Mouse (Mus musculus) heart, embryonic 10.5 days (tissue): ENCODE results near the gene Slc22a26. TPM values are rescaled to one million over a fixed set of nuclear protein-coding genes. Genes with fewer than 3 reads are reported as not detected.
"Not testable (repeated sequence)": the region's sequence is repeated elsewhere in the genome, so short reads cannot be mapped to it uniquely, and the experiment has no call there.

Experiments used
- DNase-seq: peaks from one replicate; pipeline ENCODE4 v3.0.0-alpha.2; 2017; ENCODE audit warnings: low spot score
- H3K27ac ChIP-seq: fragments of 300-500 bp; sonication (generic); 2 replicates; pipeline ENCODE4 v1.5.1; 2016; ENCODE audit warnings: mild to moderate bottlenecking
- H3K27me3 ChIP-seq: fragments of 300-500 bp; sonication (generic); 2 replicates; pipeline ENCODE4 v1.6.1; 2016; ENCODE audit warnings: mild to moderate bottlenecking; ENCODE audit not compliant: poor library complexity, insufficient read depth, severe bottlenecking
- H3K36me3 ChIP-seq: fragments of 300-500 bp; sonication (generic); 2 replicates; pipeline ENCODE4 v1.6.1; 2016; ENCODE audit warnings: mild to moderate bottlenecking, moderate library complexity
- H3K4me1 ChIP-seq: fragments of 300-500 bp; sonication (generic); 2 replicates; pipeline ENCODE4 v1.6.1; 2016; ENCODE audit warnings: mild to moderate bottlenecking
- H3K4me3 ChIP-seq: fragments of 300-500 bp; sonication (generic); 2 replicates; pipeline ENCODE4 v1.5.1; 2016; ENCODE audit warnings: mild to moderate bottlenecking, moderate library complexity
- H3K9me3 ChIP-seq: fragments of 300-500 bp; sonication (generic); 2 replicates; pipeline ENCODE4 v1.6.1; 2016; ENCODE audit warnings: mild to moderate bottlenecking, moderate library complexity
- WGBS: fragments of 180-500 bp; shearing (Covaris S2); methylation state at CpG from one replicate; pipeline ENCODE4 v1.1.7; 2016; 5-methylcytosine and 5-hydroxymethylcytosine counted together
- polyA plus RNA-seq: library from polyadenylated mRNA; unstranded; fragments of >200 nt; fragmentation: Nextera tagmentation; extraction: Ambion mirVana; gene quantifications from 2 replicates; pipeline ENCODE4 v1.2.1, GENCODE M21; 2016

Slc22a26 gene
- not detected in 2 replicates for polyA plus RNA-seq

DNA sequence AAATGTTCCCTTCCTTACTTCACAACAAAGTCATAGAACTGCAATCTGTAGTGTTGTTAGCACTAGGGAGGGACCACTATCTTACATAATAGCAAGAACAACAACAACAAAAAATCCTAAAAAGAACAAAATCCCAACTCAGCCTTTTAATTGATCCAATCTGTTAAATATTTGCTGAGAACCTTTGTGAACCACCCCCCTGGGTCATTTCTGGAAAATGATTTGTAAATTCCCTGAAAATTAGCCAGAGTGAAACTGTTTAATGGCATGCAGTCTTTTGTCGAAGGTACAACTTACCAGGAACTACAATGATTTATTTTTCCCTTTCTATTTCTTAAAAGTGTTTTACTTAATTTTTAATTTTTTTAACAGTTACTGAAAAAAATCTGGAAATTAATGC is at the start of gene Slc22a26:
TSS of gene Slc22a26 (minus strand) at position 97 of the 400 bp plus-strand sequence.
- Histone ChIP-seq H3K27me3 (no peaks in the 10 kb centered on the region), H3K36me3 (no peaks in the 10 kb centered on the region), H3K4me1 (no peaks in the 10 kb centered on the region), H3K27ac (no peak within 1 kb of the TSS), H3K4me3 (no peak within 1 kb of the TSS), H3K9me3 (0 out of 2 replicates have a peak, but pooled peaks cover 2% of the 10 kb centered on the region)
- no peak for DNase-seq
- 73% methylated on average over 1 of the region's 1 CpGs for WGBS

DNA sequence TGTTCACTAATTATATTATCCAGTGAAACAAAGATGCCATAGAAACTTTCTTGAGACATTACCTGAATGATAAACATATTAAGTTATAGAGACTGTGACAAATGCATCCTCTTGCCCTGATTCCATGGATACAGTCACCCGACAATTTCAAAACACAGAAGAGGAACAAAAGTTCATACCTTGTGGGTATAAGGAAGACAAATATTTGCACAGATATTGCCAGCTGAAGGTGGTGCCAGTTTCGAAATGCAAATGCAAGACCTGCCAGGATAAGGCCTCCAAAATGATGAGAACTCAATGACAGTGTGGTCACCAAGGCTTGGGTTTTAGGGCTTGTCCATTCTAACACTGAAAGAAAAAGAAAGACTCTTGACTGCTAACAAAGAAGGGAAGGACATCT is 27.4 kb upstream of the Slc22a26 start:
- no peak for DNase-seq

DNA sequence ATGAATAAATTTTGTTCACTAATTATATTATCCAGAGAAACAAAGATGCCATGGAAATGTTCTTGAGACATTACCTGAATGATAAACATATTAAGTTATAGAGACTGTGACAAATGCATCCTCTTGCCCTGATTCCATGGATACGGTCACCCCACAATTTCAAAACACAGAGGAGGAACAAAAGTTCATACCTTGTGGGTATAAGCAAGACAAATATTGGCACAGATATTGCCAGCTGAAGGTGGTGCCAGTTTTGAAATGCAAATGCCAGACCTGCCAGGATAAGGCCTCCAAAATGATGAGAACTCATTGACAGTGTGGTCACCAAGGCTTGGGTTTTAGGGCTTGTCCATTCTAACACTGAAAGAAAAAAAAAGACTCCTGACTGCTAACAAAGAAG is 11.9 kb downstream of the Slc22a26 start:
- Histone ChIP-seq H3K4me1 (no peaks in the 10 kb centered on the region), H3K4me3 (no peak overlapping the region), H3K27ac (no peak overlapping the region), H3K36me3 (no peaks in the 10 kb centered on the region), H3K9me3 (no peaks in the 10 kb centered on the region), H3K27me3 (no peaks in the 10 kb centered on the region)
- DNase-seq, result no peak
- WGBS, result 83% methylated on average over 1 of the region's 1 CpGs

More for the DNA sequence above, 27.4 kb upstream of the Slc22a26 start:
- Histone ChIP-seq H3K27ac (no peak overlapping the region), H3K4me3 (no peak overlapping the region), H3K4me1 (no peaks in the 10 kb centered on the region), H3K36me3 (no peaks in the 10 kb centered on the region), H3K27me3 (no peaks in the 10 kb centered on the region), H3K9me3 (no peaks in the 10 kb centered on the region)
- 56% methylated on average over 2 of the region's 2 CpGs for WGBS

DNA sequence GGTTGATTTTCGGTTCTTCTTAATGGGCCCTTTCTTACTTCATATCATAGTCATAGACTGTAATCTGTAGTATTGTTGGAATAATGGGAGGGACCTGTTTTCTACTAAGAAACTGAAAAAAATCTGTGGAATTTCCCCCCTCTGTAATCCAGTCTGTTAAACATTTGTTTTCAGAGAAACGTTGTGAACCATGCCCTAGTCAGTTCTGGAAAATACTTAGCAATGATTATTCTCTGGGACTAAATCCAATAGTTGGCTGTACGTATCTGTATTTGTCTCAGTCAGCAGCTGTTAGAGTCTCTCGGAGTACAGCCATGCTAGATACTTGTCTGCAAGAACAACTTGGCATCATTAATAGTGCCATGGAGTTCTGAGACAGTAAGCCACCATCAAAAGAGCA is 27.2 kb downstream of the Slc22a26 start:
- H3K4me3 ChIP-seq, result no peak overlapping the region
- H3K27ac ChIP-seq, result no peak overlapping the region
- no peaks in the 10 kb centered on the region for H3K36me3 ChIP-seq
- 71% methylated on average over 4 of the region's 4 CpGs for WGBS
- H3K27me3 ChIP-seq, result no peaks in the 10 kb centered on the region
- DNase-seq, result no peak
- no peaks in the 10 kb centered on the region for H3K9me3 ChIP-seq
- no peaks in the 10 kb centered on the region for H3K4me1 ChIP-seq

DNA sequence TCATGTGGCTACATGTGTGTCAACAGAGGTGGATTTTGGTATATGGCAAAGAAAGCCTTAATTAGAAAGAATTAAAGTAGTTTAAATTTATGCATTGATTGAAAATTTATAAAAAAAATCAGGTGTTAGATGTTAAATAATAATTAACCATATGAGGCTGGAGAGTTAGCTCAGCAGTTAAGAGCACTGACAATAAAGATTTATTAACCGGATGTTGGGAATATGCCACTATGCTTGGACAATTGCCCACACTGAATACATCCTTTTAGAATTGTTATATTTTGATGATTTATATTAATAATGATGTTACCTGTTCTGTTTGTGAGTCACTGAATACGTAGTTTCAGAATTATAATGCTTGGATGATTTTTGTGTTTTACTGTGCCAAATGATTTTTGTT is 36.3 kb downstream of the Slc22a26 start:
- DNase-seq, result no peak
- Histone ChIP-seq H3K4me1 (no peaks in the 10 kb centered on the region), H3K36me3 (no peaks in the 10 kb centered on the region), H3K9me3 (no peaks in the 10 kb centered on the region), H3K4me3 (no peak overlapping the region), H3K27ac (no peak overlapping the region), H3K27me3 (no peaks in the 10 kb centered on the region)
- WGBS, result 83% methylated on average over 2 of the region's 2 CpGs

DNA sequence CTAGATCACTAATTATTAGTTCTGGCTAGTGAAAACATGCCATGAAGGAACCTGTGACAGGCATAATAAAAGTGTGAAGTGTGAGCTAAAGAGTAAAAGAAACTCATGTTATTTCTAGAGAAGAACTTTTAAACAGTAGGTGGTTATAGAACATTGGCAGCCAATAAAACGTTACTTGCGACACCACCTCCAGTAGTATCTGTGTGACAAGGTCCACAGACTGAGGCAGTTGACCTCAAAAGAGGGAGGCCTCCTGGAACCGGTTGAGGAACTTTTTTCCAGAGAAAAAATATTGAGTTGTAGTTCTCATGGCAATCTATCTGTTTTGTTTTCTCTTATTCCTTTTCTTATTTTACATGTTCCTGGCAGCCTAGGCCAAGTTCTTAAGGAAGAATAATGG is 36.9 kb downstream of the Slc22a26 start:
- H3K9me3 ChIP-seq, result no peaks in the 10 kb centered on the region
- H3K36me3 ChIP-seq, result no peaks in the 10 kb centered on the region
- H3K4me3 ChIP-seq, result no peak overlapping the region
- no peaks in the 10 kb centered on the region for H3K4me1 ChIP-seq
- H3K27ac ChIP-seq, result no peak overlapping the region
- no peaks in the 10 kb centered on the region for H3K27me3 ChIP-seq
- 87% methylated on average over 3 of the region's 3 CpGs for WGBS
- no peak for DNase-seq

DNA sequence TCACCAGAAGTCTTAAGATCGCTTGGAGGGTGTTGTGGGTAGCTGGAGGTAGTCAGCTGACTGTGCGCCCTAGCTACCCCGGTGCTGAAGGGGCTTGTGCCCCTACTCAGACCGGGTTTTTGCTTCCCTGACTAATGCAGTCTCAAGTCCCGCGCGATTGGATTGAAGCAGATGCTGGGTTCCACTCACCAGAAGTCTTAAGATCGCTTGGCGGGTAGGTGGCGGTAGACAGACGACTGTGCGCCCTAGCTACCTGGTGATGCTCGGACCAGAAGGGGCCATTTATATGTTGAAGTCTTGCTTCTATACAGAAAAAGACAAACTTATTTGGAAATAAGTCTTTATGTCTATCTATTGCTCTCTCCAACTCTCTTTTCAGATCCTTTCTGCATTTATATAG is 49.1 kb downstream of the Slc22a26 start:
- H3K36me3 ChIP-seq, H3K27ac ChIP-seq, H3K4me3 ChIP-seq, DNase-seq, H3K9me3 ChIP-seq, H3K27me3 ChIP-seq, H3K4me1 ChIP-seq: not testable (repeated sequence)
- WGBS, result 66% methylated on average over 13 of the region's 13 CpGs

Other genes starting within 250 kb of the Slc22a26 start
- gene Pla2g16, start 245.2 kb downstream of the Slc22a26 start, polyA plus RNA-seq, result 15.9 and 30.8 TPM in 2 replicates
- 0.06 TPM in 1 of 2 replicates, not detected in the other for gene Lgals12, start 195.5 kb downstream of the Slc22a26 start, polyA plus RNA-seq
- gene Hrasls5, start 190.1 kb downstream of the Slc22a26 start, polyA plus RNA-seq, result not detected in 2 replicates
- gene Slc22a19, start 91.4 kb downstream of the Slc22a26 start, polyA plus RNA-seq, result not detected in 2 replicates
- gene Slc22a27, start 163.4 kb upstream of the Slc22a26 start, polyA plus RNA-seq, result not detected in 2 replicates